ENCODE assay signal across 26 mouse cellular contexts in the genomic region with DNA sequence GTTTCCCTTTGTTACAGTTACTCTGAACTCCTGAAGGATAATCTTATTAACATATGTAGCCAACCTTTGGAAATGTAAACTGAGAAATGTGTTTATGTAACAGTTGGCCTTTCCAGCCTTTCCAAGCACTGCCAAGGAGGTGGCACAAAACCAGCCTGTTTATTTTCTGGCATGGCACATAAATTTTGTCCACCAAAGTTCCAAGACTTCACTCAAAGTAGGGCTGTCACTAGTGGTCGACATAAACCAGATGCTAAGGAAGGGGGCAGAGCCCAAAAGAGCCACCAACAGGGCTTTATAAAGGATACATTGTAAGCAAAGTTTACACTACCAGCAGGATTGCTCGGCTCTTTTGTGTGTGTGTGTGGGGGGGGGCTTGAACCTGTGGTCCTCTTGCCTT. TPM values are rescaled to one million over a fixed set of nuclear protein-coding genes. Genes with fewer than 3 reads are reported as not detected.
A peak's percentile ranks its signal among the peaks of the same experiment; 100 is the strongest.
DNase-seq lines count a peak whose midpoint lies in the region; ATAC-seq and TF ChIP-seq lines count a peak whose summit lies in the region.
"Had no signal": no experiment of that assay in that cellular context is flagged by ENCODE, and none has a peak within 500 bp of the region (broad histone marks: within the 10 kb centered on the region; RNA-seq: fewer than 3 reads in every experiment).

No protein-coding gene starts in this region.

- no peaks in the 10 kb centered on the region for H3K36me3 ChIP-seq in lung, embryonic 15.5 days
- no peaks in the 10 kb centered on the region for H3K36me3 ChIP-seq in lung, postnatal 0 days (ENCODE audit: insufficient read depth, low read length)
- no peaks in the 10 kb centered on the region for H3K36me3 ChIP-seq in limb, embryonic 10.5 days
- H3K36me3 ChIP-seq in stomach, embryonic 16.5 days (ENCODE audit: control insufficient read depth, insufficient read depth, low read length) = no peaks in the 10 kb centered on the region
- no peaks in the 10 kb centered on the region for H3K36me3 ChIP-seq in intestine, embryonic 16.5 days (ENCODE audit: control insufficient read depth, insufficient read depth, low read length)
- H3K36me3 ChIP-seq: embryonic facial prominence, embryonic 15.5 days; forebrain, embryonic 15.5 days; hindbrain, embryonic 10.5 days; midbrain, embryonic 10.5 days; neural tube, embryonic 13.5 days had no signal

- no peak overlapping the region for H3K4me2 ChIP-seq in lung, embryonic 15.5 days
- H3K4me2 ChIP-seq in lung, postnatal 0 days (replicated peaks; ENCODE audit: low read depth, low read length) = no peak overlapping the region
- no peak overlapping the region for H3K4me2 ChIP-seq in stomach, embryonic 16.5 days (ENCODE audit: low read depth, low read length)
- no peak overlapping the region for H3K4me2 ChIP-seq in intestine, embryonic 16.5 days (ENCODE audit: low read depth, low read length)
- H3K4me2 ChIP-seq: embryonic facial prominence, embryonic 15.5 days; forebrain, embryonic 15.5 days; liver, embryonic 11.5 days; neural tube, embryonic 13.5 days had no signal

- no peaks in the 10 kb centered on the region for H3K27me3 ChIP-seq in lung, embryonic 15.5 days
- H3K27me3 ChIP-seq in lung, postnatal 0 days (replicated peaks; ENCODE audit: insufficient read depth, low read length) = no peaks in the 10 kb centered on the region
- H3K27me3 ChIP-seq in limb, embryonic 10.5 days (ENCODE audit: low read depth, poor library complexity, severe bottlenecking) = no peaks in the 10 kb centered on the region
- no peaks in the 10 kb centered on the region for H3K27me3 ChIP-seq in stomach, embryonic 16.5 days (ENCODE audit: control insufficient read depth, insufficient read depth, low read length)
- H3K27me3 ChIP-seq in intestine, embryonic 16.5 days (replicated peaks; ENCODE audit: control insufficient read depth, insufficient read depth, low read length) = no peaks in the 10 kb centered on the region
- H3K27me3 ChIP-seq: embryonic facial prominence, embryonic 15.5 days; forebrain, embryonic 15.5 days had no signal

- no peak overlapping the region for H3K9ac ChIP-seq in lung, embryonic 15.5 days
- no peak overlapping the region for H3K9ac ChIP-seq in lung, postnatal 0 days (replicated peaks; ENCODE audit: low read depth)
- H3K9ac ChIP-seq in stomach, embryonic 16.5 days (ENCODE audit: low read length) = no peak overlapping the region
- H3K9ac ChIP-seq in intestine, embryonic 16.5 days (ENCODE audit: low read depth, low read length) = no peak overlapping the region
- H3K9ac ChIP-seq: embryonic facial prominence, embryonic 15.5 days; forebrain, embryonic 15.5 days; neural tube, embryonic 13.5 days had no signal

- H3K4me1 ChIP-seq in lung, embryonic 15.5 days = peaks cover 22% of the 10 kb centered on the region
- no peaks in the 10 kb centered on the region; the same call in 1 of the 2 replicates for H3K4me1 ChIP-seq in lung, postnatal 0 days (ENCODE audit: insufficient read depth, low read depth, low read length)
- H3K4me1 ChIP-seq in limb, embryonic 10.5 days = peaks cover 25% of the 10 kb centered on the region
- H3K4me1 ChIP-seq in stomach, embryonic 16.5 days (ENCODE audit: control insufficient read depth, insufficient read depth, low read length) = peaks cover 9% of the 10 kb centered on the region
- peaks cover 12% of the 10 kb centered on the region for H3K4me1 ChIP-seq in intestine, embryonic 16.5 days (ENCODE audit: control insufficient read depth, insufficient read depth, low read length)

- H3K9me3 ChIP-seq in lung, embryonic 15.5 days = no peaks in the 10 kb centered on the region
- H3K9me3 ChIP-seq in lung, postnatal 0 days (ENCODE audit: low read length) = no peaks in the 10 kb centered on the region
- H3K9me3 ChIP-seq in limb, embryonic 10.5 days (replicated peaks) = no peaks in the 10 kb centered on the region
- no peaks in the 10 kb centered on the region for H3K9me3 ChIP-seq in stomach, embryonic 16.5 days (replicated peaks; ENCODE audit: control insufficient read depth, low read length)
- 0 out of 2 replicates have a peak, but pooled peaks cover 7% of the 10 kb centered on the region for H3K9me3 ChIP-seq in intestine, embryonic 16.5 days (ENCODE audit: control insufficient read depth, low read length)
- H3K9me3 ChIP-seq: embryonic facial prominence, embryonic 15.5 days; forebrain, embryonic 15.5 days; hindbrain, embryonic 10.5 days; midbrain, embryonic 10.5 days; neural tube, embryonic 13.5 days had no signal

- no peak for TF ChIP-seq EP300 in lung, postnatal 0 days (IDR thresholded peaks at IDR 0.05)

- peak overlapping the region; percentile 9 for H3K27ac ChIP-seq in lung, embryonic 15.5 days
- H3K27ac ChIP-seq in lung, postnatal 0 days (ENCODE audit: low read length) = no peak overlapping the region
- H3K27ac ChIP-seq in limb, embryonic 10.5 days = peak overlapping the region; percentile 56
- peak overlapping the region; percentile 37; the same call in 1 of the 2 replicates for H3K27ac ChIP-seq in stomach, embryonic 16.5 days (ENCODE audit: low read length)
- H3K27ac ChIP-seq in intestine, embryonic 16.5 days (ENCODE audit: low read length) = no peak overlapping the region
- H3K27ac ChIP-seq: embryonic facial prominence, embryonic 15.5 days; forebrain, embryonic 15.5 days; hindbrain, embryonic 10.5 days; midbrain, embryonic 10.5 days; neural tube, embryonic 13.5 days had no signal

- TF ChIP-seq CTCF in lung, postnatal 0 days (IDR thresholded peaks at IDR 0.05) = no peak

- H3K4me3 ChIP-seq in lung, embryonic 15.5 days = no peak overlapping the region
- H3K4me3 ChIP-seq in lung, postnatal 0 days (ENCODE audit: low read depth, low read length) = no peak overlapping the region
- no peak overlapping the region for H3K4me3 ChIP-seq in limb, embryonic 10.5 days
- no peak overlapping the region for H3K4me3 ChIP-seq in stomach, embryonic 16.5 days (replicated peaks; ENCODE audit: low read length)
- H3K4me3 ChIP-seq in intestine, embryonic 16.5 days (ENCODE audit: low read length) = no peak overlapping the region
- H3K4me3 ChIP-seq: embryonic facial prominence, embryonic 15.5 days; forebrain, embryonic 15.5 days; hindbrain, embryonic 10.5 days; midbrain, embryonic 10.5 days; myocyte; neural tube, embryonic 13.5 days had no signal

- no peak for ATAC-seq in lung, embryonic 15.5 days (ENCODE audit: borderline replicate concordance, extremely low read depth, low FRiP score, low TSS enrichment)
- no peak for ATAC-seq in lung, postnatal 0 days
- ATAC-seq in stomach, embryonic 16.5 days (ENCODE audit: insufficient read depth, low FRiP score) = no peak
- no peak for ATAC-seq in intestine, embryonic 16.5 days
- ATAC-seq: forebrain, embryonic 15.5 days; midbrain, embryonic 16.5 days had no signal

- DNase-seq in embryo, embryonic 11 days = peak; percentile 44
- DNase-seq in embryo, embryonic 10 days (ENCODE audit: low spot score) = no peak
- no peak for DNase-seq in lung, postnatal 0 days (ENCODE audit: low spot score)
- no peak for DNase-seq in limb, embryonic 10.5 days (ENCODE audit: low spot score)
- DNase-seq in cerebellum, adult 11 months = no peak
- DNase-seq: adrenal gland, postnatal 14 days; cerebellum, adult 8-10 months; gastrocnemius, postnatal 14 days; heart, adult 18-20 months; kidney, adult 18-20 months; kidney, postnatal 14 days; lung, adult 18-20 months; retina, postnatal 1 day; thymus, adult 18-20 months; thymus, postnatal 36 days had no signal

- 8% methylated on average over 2 of the region's 2 CpGs for WGBS in lung, embryonic 15.5 days
- 15% methylated on average over 2 of the region's 2 CpGs for WGBS in lung, postnatal 0 days
- WGBS in limb, embryonic 10.5 days = 17% methylated on average over 2 of the region's 2 CpGs
- WGBS in stomach, embryonic 16.5 days = 15% methylated on average over 2 of the region's 2 CpGs
- WGBS in intestine, embryonic 16.5 days = 13% methylated on average over 2 of the region's 2 CpGs

RNA-seq across cellular contexts. Expression of gene Erp27, which starts 4.1 kb away (rescaled TPM):
- 0.40 and 0.62 TPM in 2 replicates for polyA plus RNA-seq in lung, embryonic 15.5 days (2015; fragmentation: Nextera tagmentation; extraction: Ambion mirVana)
- polyA plus RNA-seq in lung, postnatal 0 days (2015; fragmentation: Nextera tagmentation; extraction: Ambion mirVana) = 0.61 and 0.74 TPM in 2 replicates
- polyA plus RNA-seq in limb, embryonic 10.5 days (2016; fragmentation: Nextera tagmentation; extraction: Ambion mirVana) = 0.15 TPM in 1 of 2 replicates, not detected in the other
- 41.0 and 44.8 TPM in 2 replicates for polyA plus RNA-seq in stomach, embryonic 16.5 days (2015; fragmentation: Nextera tagmentation; extraction: Ambion mirVana)
- 23.9 and 28.7 TPM in 2 replicates for polyA plus RNA-seq in intestine, embryonic 16.5 days (2015; fragmentation: Nextera tagmentation; extraction: Ambion mirVana)
- polyA plus RNA-seq: hindbrain, embryonic 10.5 days; midbrain, embryonic 10.5 days; neural tube, embryonic 13.5 days had no signal

RNA-seq across cellular contexts. Expression of gene Pde6h, which starts 5.7 kb away (rescaled TPM):
- 0.47 TPM in 1 of 2 replicates, not detected in the other for polyA plus RNA-seq in lung, embryonic 15.5 days (2015; fragmentation: Nextera tagmentation; extraction: Ambion mirVana)
- polyA plus RNA-seq in lung, postnatal 0 days (2015; fragmentation: Nextera tagmentation; extraction: Ambion mirVana) = 0.27 and 0.60 TPM in 2 replicates
- not detected in 2 replicates for polyA plus RNA-seq in limb, embryonic 10.5 days (2016; fragmentation: Nextera tagmentation; extraction: Ambion mirVana)
- polyA plus RNA-seq in stomach, embryonic 16.5 days (2015; fragmentation: Nextera tagmentation; extraction: Ambion mirVana) = 0.06 TPM in 1 of 2 replicates, not detected in the other
- 0.40 TPM in 1 of 2 replicates, not detected in the other for polyA plus RNA-seq in intestine, embryonic 16.5 days (2015; fragmentation: Nextera tagmentation; extraction: Ambion mirVana)
- polyA plus RNA-seq: embryonic facial prominence, embryonic 15.5 days; forebrain, embryonic 15.5 days; hindbrain, embryonic 10.5 days; liver, embryonic 11.5 days; midbrain, embryonic 10.5 days; neural tube, embryonic 13.5 days had no signal

RNA-seq across cellular contexts. Expression of gene Arhgdib, which starts 23.8 kb away (rescaled TPM):
- polyA plus RNA-seq in lung, embryonic 15.5 days (2015; fragmentation: Nextera tagmentation; extraction: Ambion mirVana) = 69.8 and 82.9 TPM in 2 replicates
- 68.4 and 70.8 TPM in 2 replicates for polyA plus RNA-seq in lung, postnatal 0 days (2015; fragmentation: Nextera tagmentation; extraction: Ambion mirVana)
- 30.2 and 32.5 TPM in 2 replicates for polyA plus RNA-seq in limb, embryonic 10.5 days (2016; fragmentation: Nextera tagmentation; extraction: Ambion mirVana)
- 57.8 and 69.5 TPM in 2 replicates for polyA plus RNA-seq in stomach, embryonic 16.5 days (2015; fragmentation: Nextera tagmentation; extraction: Ambion mirVana)
- polyA plus RNA-seq in intestine, embryonic 16.5 days (2015; fragmentation: Nextera tagmentation; extraction: Ambion mirVana) = 42.1 and 44.0 TPM in 2 replicates

RNA-seq across cellular contexts. Expression of gene Mgp, which starts 42.3 kb away (rescaled TPM):
- 918 and 931 TPM in 2 replicates for polyA plus RNA-seq in lung, embryonic 15.5 days (2015; fragmentation: Nextera tagmentation; extraction: Ambion mirVana)
- 1,533 and 1,851 TPM in 2 replicates for polyA plus RNA-seq in lung, postnatal 0 days (2015; fragmentation: Nextera tagmentation; extraction: Ambion mirVana)
- polyA plus RNA-seq in limb, embryonic 10.5 days (2016; fragmentation: Nextera tagmentation; extraction: Ambion mirVana) = 1.2 and 3.2 TPM in 2 replicates
- polyA plus RNA-seq in stomach, embryonic 16.5 days (2015; fragmentation: Nextera tagmentation; extraction: Ambion mirVana) = 224 and 245 TPM in 2 replicates
- 93.4 and 97.1 TPM in 2 replicates for polyA plus RNA-seq in intestine, embryonic 16.5 days (2015; fragmentation: Nextera tagmentation; extraction: Ambion mirVana)

Comparison
In these comparisons a context has a peak if more than half of its experiments do, and no peak if none do; other contexts are left out.
1. H3K27ac ChIP-seq: peak in lung, embryonic 15.5 days (single experiment), limb, embryonic 10.5 days (single experiment) and stomach, embryonic 16.5 days (single experiment); none in lung, postnatal 0 days (single experiment) and intestine, embryonic 16.5 days (single experiment).
2. RNA of gene Erp27, which starts 4.1 kb away (polyA plus RNA-seq): 41.0 to 44.8 TPM in stomach, embryonic 16.5 days and 23.9 to 28.7 TPM in intestine, embryonic 16.5 days; 0.61 to 0.74 TPM in lung, postnatal 0 days, 0.40 to 0.62 TPM in lung, embryonic 15.5 days and 0.15 TPM in limb, embryonic 10.5 days; every median in the first group is over 10 times any median in the second.